Mouse (Mus musculus): Measurements from ENCODE around the gene Irgc1. TPM values are rescaled to one million over a fixed set of nuclear protein-coding genes. Genes with fewer than 3 reads are reported as not detected.

Irgc1 gene
- polyA plus RNA-seq, 2 experiments, result not detected

DNA sequence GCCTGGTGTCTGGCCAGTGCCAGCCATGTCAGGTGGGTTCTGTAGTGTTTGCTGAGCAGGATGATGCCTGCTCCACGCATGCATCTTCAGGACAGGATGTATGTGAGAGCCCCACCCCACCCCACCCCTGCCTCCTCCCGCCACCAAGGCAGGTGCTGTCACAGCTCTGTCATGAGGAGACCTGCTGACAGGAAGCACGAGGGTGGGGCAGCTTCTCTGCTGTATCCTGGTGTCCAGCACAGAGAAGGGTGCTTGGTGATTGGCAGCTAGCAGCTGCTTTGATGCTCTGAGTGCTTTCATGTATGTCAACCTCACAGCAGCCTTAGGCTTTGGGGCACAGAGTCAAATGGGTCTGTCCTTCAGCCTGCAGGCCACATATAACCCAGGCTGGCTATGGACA, 38.5 kb downstream of the Irgc1 start:
- Histone ChIP-seq H3K9ac (replicated peaks) (no peak overlapping the region), H3K4me3 (ENCODE audit: insufficient read depth in 1 of 2, low read depth in 2 of 2, low read length in 2 of 2) (no peak overlapping the region), H3K27ac (no peak overlapping the region), H3K4me2 (ENCODE audit: low read depth) (no peak overlapping the region), H3K27me3 (ENCODE audit: control insufficient read depth, insufficient read depth, low read length) (no peaks in the 10 kb centered on the region), H3K36me3 (replicated peaks; ENCODE audit: control insufficient read depth, insufficient read depth, low read depth) (peaks cover under 1% of the 10 kb centered on the region; the same call in 1 of the 2 replicates), H3K9me3 (ENCODE audit: control insufficient read depth, low read length) (no peaks in the 10 kb centered on the region), H3K4me1 (replicated peaks; ENCODE audit: control insufficient read depth in 2 of 2, insufficient read depth in 2 of 2, low read length in 1 of 2) (no peaks in the 10 kb centered on the region)
- TF ChIP-seq CTCF (IDR thresholded peaks at IDR 0.05; ENCODE audit: low read depth) (no peak), EP300 (IDR thresholded peaks at IDR 0.05; ENCODE audit: low read depth) (no peak)
- no peak for ATAC-seq (ENCODE audit: insufficient read depth)
- no peak for DNase-seq (ENCODE audit: low read depth in 3 of 3, low spot score in 3 of 3)
- WGBS (ENCODE audit: insufficient replicate concordance), result 54% methylated on average over 3 of the region's 3 CpGs

DNA sequence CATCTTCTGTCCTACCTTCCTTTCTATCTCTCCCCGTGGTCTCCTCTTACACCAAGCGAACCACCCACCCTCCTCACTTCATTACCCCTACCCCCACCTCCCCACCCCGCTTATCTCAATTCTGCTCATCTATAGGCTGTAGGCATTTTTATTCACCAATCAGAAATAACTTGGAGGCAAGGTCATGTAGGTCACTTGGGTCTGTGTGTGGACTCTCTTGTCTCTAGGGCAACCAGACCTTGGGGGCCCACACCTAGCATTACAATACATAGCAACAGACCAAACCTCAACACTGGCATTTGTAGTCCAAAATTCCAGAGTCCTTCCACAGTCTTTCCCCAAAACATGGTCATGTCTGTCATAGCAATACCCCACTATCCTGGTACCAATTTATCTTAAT, 41.3 kb downstream of the Irgc1 start:
- Histone ChIP-seq H3K9ac (replicated peaks) (no peak overlapping the region), H3K4me3 (ENCODE audit: insufficient read depth in 1 of 2, low read depth in 2 of 2, low read length in 2 of 2) (no peak overlapping the region), H3K27ac (no peak overlapping the region), H3K36me3 (replicated peaks; ENCODE audit: control insufficient read depth, insufficient read depth, low read depth) (peaks cover 8% of the 10 kb centered on the region), H3K27me3 (ENCODE audit: control insufficient read depth, insufficient read depth, low read length) (no peaks in the 10 kb centered on the region), H3K9me3 (ENCODE audit: control insufficient read depth, low read length) (no peaks in the 10 kb centered on the region), H3K4me2 (ENCODE audit: low read depth) (no peak overlapping the region), H3K4me1 (replicated peaks; ENCODE audit: control insufficient read depth in 2 of 2, insufficient read depth in 2 of 2, low read length in 1 of 2) (0 out of 4 replicates have a peak, but pooled peaks cover 0 to 3% of the 10 kb centered on the region in 2 experiments)
- DNase-seq (ENCODE audit: low read depth in 3 of 3, low spot score in 3 of 3) (no peak), ATAC-seq (ENCODE audit: insufficient read depth) (no peak)
- WGBS (ENCODE audit: insufficient replicate concordance), result 64% methylated on average over 3 of the region's 3 CpGs
- TF ChIP-seq CTCF (IDR thresholded peaks at IDR 0.05; ENCODE audit: low read depth) (no peak), EP300 (IDR thresholded peaks at IDR 0.05; ENCODE audit: low read depth) (no peak)

GRCm38 (mm10) chr7:24410123-24410522, 42.0 kb downstream of the Irgc1 start:
- peaks cover 14% of the 10 kb centered on the region for H3K36me3 ChIP-seq (replicated peaks; ENCODE audit: control insufficient read depth, insufficient read depth, low read depth)
- H3K4me3 ChIP-seq (ENCODE audit: insufficient read depth in 1 of 2, low read depth in 2 of 2, low read length in 2 of 2), result no peak overlapping the region
- H3K27me3 ChIP-seq (ENCODE audit: control insufficient read depth, insufficient read depth, low read length), result no peaks in the 10 kb centered on the region
- 0 out of 4 replicates have a peak, but pooled peaks cover 0 to 3% of the 10 kb centered on the region in 2 experiments for H3K4me1 ChIP-seq (replicated peaks; ENCODE audit: control insufficient read depth in 2 of 2, insufficient read depth in 2 of 2, low read length in 1 of 2)
- H3K9me3 ChIP-seq (ENCODE audit: control insufficient read depth, low read length), result no peaks in the 10 kb centered on the region
- TF ChIP-seq EP300 (IDR thresholded peaks at IDR 0.05; ENCODE audit: low read depth) (no peak), CTCF (IDR thresholded peaks at IDR 0.05; ENCODE audit: low read depth) (no peak)
- H3K4me2 ChIP-seq (ENCODE audit: low read depth), result no peak overlapping the region
- no peak overlapping the region for H3K9ac ChIP-seq (replicated peaks)
- 80% methylated on average over 6 of the region's 6 CpGs for WGBS (ENCODE audit: insufficient replicate concordance)
- DNase-seq (ENCODE audit: low read depth in 3 of 3, low spot score in 3 of 3), result no peak
- H3K27ac ChIP-seq, result no peak overlapping the region
- no peak for ATAC-seq (ENCODE audit: insufficient read depth)

GRCm38 (mm10) chr7:24408186-24408585, 43.9 kb downstream of the Irgc1 start:
- 81% methylated on average over 9 of the region's 9 CpGs for WGBS (ENCODE audit: insufficient replicate concordance)
- Histone ChIP-seq H3K4me1 (replicated peaks; ENCODE audit: control insufficient read depth in 2 of 2, insufficient read depth in 2 of 2, low read length in 1 of 2) (peaks cover 0 to 7% of the 10 kb centered on the region in 2 experiments; a peak in 1 of 4 replicates), H3K9ac (replicated peaks) (no peak overlapping the region), H3K27ac (no peak overlapping the region), H3K27me3 (ENCODE audit: control insufficient read depth, insufficient read depth, low read length) (no peaks in the 10 kb centered on the region), H3K9me3 (ENCODE audit: control insufficient read depth, low read length) (no peaks in the 10 kb centered on the region), H3K4me3 (ENCODE audit: insufficient read depth in 1 of 2, low read depth in 2 of 2, low read length in 2 of 2) (no peak overlapping the region), H3K4me2 (ENCODE audit: low read depth) (no peak overlapping the region), H3K36me3 (replicated peaks; ENCODE audit: control insufficient read depth, insufficient read depth, low read depth) (peaks cover 18% of the 10 kb centered on the region)
- no peak for TF ChIP-seq CTCF (IDR thresholded peaks at IDR 0.05; ENCODE audit: low read depth)
- no peak for TF ChIP-seq EP300 (IDR thresholded peaks at IDR 0.05; ENCODE audit: low read depth)
- DNase-seq (ENCODE audit: low read depth in 3 of 3, low spot score in 3 of 3), result no peak
- no peak for ATAC-seq (ENCODE audit: insufficient read depth)

GRCm38 (mm10) chr7:24406528-24407344, 45.4 kb downstream of the Irgc1 start:
- no peaks in the 10 kb centered on the region for H3K27me3 ChIP-seq (ENCODE audit: control insufficient read depth, insufficient read depth, low read length)
- H3K4me2 ChIP-seq (ENCODE audit: low read depth), result no peak overlapping the region
- peak overlapping the region; percentile 26; the same call in 1 of the 2 replicates for H3K27ac ChIP-seq
- no peak overlapping the region for H3K4me3 ChIP-seq (ENCODE audit: insufficient read depth in 1 of 2, low read depth in 2 of 2, low read length in 2 of 2)
- DNase-seq (ENCODE audit: low read depth in 3 of 3, low spot score in 3 of 3), result peak; percentile 60 to 68 (median 65)
- H3K36me3 ChIP-seq (replicated peaks; ENCODE audit: control insufficient read depth, insufficient read depth, low read depth), result peaks cover 18% of the 10 kb centered on the region
- 38% methylated on average over 5 of the region's 5 CpGs for WGBS (ENCODE audit: insufficient replicate concordance)
- peak; percentile 88 for TF ChIP-seq CTCF (IDR thresholded peaks at IDR 0.05; ENCODE audit: low read depth)
- no peak for TF ChIP-seq EP300 (IDR thresholded peaks at IDR 0.05; ENCODE audit: low read depth)
- no peaks in the 10 kb centered on the region for H3K9me3 ChIP-seq (ENCODE audit: control insufficient read depth, low read length)
- H3K4me1 ChIP-seq (replicated peaks; ENCODE audit: control insufficient read depth in 2 of 2, insufficient read depth in 2 of 2, low read length in 1 of 2), result peaks cover 0 to 7% of the 10 kb centered on the region in 2 experiments; a peak in 1 of 4 replicates
- peak; percentile 38; the same call in 1 of the 2 replicates for ATAC-seq (ENCODE audit: insufficient read depth)
- no peak overlapping the region for H3K9ac ChIP-seq (replicated peaks)

Data from liver, embryonic 14.5 days (tissue).